Mouse (Mus musculus): ENCODE data around the gene Dexi.

Gene Dexi

DNA sequence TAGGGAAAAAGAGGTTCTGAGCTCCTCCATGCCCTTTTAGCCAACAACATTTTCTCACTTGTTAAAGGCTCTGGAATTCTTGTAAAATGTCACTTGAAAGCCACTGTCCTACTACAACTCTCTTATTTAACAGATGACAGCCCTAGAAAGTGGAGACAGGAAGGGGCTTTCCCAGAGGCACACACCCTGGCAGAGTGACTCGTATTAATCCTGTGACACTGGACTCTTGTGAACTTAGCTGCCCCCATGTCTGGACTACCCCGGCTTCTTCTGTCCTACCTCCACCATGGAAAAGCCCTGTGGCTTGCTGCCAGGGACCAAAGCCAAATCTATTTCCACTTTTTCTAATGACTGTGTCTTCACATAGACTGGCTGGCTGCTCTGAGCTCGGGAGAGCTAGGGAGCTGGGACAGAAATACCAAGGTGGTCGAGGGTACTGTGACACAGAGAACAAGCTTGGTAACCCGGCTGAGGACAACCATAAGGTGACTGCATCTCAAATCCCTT, 44.7 kb downstream of the Dexi start:
- no peak for DNase-seq

- DNase-seq, result no peak
Observed at GRCm38 (mm10) chr16:10495824-10496298, 47.0 kb downstream of the Dexi start.

GRCm38 (mm10) chr16:10492587-10492986, 50.3 kb downstream of the Dexi start:
- no peak for DNase-seq

DNA sequence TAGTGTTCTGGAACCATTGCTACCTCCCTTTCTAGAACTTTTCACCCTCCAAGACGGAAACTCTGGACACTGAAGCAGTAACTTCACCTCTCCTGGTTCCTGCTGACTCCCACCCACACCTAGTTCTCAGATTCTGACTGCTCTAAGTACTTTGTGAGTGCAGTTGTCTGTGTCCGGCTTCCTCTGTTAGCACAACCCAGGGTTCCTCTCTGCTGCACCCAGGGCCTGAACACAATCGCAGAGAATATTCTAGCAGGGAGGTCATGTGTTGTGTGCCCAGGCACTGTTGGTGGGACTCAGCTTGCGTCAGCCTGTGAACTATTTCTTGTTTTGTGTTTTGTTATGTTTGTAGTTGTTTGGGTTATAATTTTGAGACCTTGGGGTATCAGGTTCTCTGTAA, 51.1 kb downstream of the Dexi start:
- no peak for DNase-seq

DNA sequence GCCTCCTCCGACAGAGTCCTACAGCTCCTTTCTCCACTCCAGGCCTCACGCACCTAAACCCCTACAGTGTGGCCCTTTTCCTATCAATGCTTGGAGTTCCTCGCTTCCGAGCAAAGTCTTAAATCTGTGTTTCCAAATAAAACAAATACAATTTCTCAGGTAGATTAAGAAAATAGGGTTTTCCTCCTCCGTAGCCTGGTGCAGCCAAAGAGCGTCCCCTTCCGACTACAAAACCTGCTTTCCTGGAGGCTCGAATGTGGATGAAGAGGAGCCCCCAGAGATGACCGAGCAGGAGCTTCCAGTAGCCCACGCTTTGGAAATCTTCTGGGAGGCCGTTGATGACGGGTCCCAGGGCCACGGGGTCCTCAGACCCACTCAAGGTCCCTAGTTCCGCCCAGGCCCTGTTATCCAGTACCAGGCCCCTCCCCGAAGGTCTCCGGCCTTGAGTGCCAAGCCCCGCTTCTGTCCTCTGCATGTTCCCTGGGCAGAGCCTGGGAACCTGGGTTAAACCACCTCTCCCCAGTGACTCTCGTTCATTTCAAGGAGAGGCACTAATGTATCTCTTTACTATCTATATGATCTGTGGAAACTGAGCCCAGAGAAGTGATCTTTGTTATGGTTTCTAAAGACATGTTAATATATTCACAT, 52.2 kb downstream of the Dexi start:
- no peak for DNase-seq

GRCm38 (mm10) chr16:10489904-10490457, 52.9 kb downstream of the Dexi start:
- no peak for DNase-seq

GRCm38 (mm10) chr16:10489483-10489882, 53.4 kb downstream of the Dexi start:
- DNase-seq, result no peak

DNA sequence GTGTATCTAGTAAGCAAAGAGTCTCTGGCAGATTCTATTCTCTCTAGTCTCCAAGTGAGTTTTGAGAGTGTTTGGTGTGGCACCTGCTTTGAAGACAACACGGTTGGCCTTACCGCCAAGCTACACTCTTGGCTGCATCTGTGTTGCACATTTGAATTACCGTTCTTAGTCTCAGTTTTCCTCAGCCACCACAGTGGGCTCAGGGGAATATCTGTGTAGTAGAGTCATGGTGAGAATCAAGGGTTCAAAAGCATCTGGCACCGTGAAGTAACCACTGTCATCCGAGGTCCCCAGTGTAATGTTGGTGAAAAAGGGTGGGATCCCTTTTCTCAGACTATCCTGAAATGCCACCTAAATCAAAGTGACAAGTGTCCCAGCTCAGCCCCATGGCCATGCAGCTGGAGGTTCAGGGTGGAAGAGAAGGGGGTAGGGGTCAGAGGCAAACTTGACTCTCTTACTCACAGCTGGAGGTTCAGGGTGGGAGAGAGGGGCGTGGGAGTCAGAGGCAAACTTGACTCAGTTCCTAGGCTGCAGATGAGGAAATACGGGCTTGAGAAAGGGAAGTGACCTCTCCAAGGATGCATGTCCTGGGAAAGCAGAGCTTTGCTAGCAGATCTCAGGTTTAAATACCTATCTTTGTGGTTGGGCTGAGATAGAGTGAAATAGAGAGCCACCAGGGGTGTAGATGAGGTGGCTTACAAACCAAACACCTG, 53.9 kb downstream of the Dexi start:
- DNase-seq, result no peak

DNA sequence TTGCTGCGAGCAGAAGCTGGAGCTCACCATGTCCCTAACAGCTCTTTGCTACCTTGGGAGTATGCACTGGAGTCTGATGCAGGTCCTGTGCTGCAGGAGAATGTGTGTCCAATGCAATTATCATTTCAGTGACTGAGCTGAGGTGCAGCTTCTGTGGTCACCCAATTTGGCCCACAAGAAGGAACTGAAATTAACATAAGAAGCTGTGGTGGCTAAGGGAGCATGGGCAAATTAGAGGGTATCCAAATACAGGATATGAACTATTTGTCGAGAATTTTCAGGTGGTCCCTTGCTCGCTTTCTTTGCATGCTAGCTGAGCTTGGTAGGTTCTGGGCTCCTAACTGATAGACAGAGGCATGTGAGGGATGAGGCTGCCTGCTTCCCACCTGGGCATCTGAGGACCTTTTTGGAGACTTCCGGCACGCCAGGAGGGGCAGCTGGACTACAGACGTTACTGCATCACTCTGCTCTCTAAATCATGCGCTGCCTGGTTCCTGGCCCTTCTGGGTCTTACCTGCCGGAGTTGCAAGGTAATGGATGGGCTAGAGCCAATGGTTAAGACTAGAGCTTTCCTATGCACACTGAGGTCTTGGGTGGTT, 54.9 kb downstream of the Dexi start:
- DNase-seq, result no peak

DNA sequence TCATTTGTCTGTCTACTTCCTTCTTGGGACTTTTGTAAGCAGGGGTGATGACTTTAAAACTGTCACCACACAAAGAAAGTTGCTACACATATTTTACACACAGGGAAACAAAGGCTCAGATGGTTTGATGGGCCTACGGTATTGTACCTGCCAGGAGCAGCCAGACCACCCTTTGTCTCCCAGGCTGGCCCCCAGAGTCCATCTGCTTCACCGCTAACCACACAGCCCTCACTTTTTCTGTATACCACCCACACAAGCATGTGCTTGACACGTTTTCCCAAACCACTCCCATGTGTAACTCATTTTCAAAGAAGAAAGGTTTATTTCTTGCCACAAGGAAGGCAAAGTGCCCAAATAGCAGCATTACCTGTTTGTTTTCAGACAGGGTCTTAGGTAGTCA, 55.9 kb downstream of the Dexi start:
- no peak for DNase-seq

DNA sequence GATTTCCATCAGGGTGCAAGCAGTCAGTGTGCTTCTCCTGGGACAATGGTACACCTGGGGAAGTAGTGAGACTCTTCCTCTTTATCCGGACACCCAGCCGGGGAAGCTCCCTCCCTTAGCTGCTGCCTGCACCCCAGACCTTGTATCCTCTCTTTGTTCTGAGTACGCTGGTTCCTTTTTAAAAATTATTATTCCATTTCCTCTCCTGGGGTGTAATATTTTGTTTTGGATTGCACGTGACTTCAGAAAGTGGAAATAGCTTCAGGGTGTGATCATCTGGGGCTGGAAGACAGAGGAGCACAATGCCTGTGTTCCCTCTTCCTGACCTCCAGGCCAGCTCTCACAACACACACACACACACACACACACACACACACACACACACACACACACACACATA, 60.5 kb downstream of the Dexi start:
- DNase-seq, result no peak

GRCm38 (mm10) chr16:10479857-10480256, 63.0 kb downstream of the Dexi start, which contains the start of gene Ciita:
Gene Ciita (plus strand): TSS chr16:10480059.
- no peak for DNase-seq

- DNase-seq, result no peak
Observed at GRCm38 (mm10) chr16:10475919-10476318, 66.9 kb downstream of the Dexi start.

DNA sequence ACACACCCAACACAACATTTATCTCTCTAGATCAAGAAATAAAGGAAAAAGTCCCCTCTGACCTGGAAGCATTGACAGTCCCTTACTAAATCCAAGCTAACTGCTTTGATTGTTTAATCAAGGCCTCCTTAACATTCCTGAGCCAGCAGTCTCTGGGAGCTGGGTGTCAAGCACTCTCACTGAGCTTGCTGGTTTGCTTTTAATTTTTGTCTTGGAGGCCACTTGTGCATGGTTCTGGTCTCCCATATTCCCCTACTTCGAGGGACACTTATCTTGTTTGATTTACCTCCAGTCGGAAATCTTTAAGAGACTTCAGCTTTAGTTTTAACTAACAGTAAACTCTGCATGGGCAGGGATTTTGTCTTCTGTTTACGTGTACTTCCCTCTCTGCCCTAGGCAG, 67.9 kb downstream of the Dexi start:
- DNase-seq, result no peak

DNA sequence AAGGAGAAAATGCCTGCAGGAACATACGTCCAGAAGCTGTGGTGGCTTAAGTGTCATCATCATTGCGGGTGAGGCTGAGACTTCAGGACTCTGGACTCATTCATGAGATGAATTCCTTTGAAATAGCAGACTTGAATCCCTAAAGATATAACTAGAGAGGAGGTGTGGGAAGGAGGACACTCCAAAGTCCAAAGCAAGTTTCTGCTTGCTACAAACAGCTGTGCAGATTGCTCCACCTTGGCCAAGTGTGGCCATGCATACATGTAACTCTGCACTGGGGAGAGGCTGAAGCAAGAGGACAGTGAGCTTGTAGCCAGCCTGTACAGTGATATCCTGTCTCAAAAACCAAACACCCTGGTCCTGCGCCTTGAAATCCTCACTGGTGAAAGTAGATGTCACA, 70.9 kb downstream of the Dexi start:
- DNase-seq, result no peak

DNA sequence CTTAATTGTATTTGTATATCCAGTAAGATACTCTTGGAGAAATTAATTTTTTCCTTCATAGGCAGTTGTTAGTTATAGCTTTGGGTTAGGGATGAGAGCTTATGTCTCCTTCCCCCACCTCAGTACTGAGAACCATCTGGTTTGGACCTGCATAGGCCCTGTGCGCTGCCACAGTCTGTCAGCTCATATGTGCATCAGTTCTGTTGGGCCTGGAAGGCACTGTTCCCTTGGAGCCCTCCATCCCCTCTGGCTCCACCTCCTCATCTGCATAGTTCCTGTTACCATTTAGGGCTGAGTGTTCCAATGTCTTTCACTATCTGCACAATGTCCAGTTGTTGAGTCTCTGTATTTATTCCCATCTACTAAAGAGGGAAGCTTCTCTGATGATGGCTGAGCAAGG, 74.7 kb downstream of the Dexi start:
- DNase-seq, result no peak

DNA sequence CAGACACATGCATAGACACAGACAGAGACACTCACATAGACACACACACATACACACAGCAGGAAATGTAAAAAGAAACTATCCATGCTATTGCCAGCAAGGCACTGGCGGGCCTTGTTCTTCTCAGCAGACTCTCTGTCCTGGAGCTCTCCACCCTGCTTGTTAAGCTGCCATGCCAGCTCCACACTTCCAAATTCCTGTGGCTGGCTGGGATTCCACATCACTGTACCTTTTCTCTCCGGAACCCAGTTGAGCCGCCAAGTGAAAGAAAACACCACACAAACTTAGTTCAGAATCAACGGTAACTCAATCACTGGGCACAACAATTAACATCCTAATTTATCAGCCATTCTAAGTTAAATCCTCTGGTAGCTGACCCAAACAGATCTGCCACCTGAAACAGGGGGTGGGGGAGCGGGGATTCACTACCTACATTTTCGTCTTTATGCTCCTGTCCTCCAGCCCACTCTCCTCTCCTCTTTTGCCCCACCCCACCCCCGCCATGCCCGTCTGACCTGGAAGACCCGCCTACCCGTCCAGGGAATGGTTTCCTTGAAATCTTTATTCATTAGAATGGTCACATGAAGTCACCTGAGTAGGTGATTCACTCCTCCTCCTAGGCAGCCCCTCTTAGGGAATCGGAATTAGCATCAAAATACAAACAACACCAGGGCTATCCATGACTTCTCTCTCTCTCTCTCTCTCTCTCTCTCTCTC, 75.3 kb downstream of the Dexi start:
- no peak for DNase-seq

DNA sequence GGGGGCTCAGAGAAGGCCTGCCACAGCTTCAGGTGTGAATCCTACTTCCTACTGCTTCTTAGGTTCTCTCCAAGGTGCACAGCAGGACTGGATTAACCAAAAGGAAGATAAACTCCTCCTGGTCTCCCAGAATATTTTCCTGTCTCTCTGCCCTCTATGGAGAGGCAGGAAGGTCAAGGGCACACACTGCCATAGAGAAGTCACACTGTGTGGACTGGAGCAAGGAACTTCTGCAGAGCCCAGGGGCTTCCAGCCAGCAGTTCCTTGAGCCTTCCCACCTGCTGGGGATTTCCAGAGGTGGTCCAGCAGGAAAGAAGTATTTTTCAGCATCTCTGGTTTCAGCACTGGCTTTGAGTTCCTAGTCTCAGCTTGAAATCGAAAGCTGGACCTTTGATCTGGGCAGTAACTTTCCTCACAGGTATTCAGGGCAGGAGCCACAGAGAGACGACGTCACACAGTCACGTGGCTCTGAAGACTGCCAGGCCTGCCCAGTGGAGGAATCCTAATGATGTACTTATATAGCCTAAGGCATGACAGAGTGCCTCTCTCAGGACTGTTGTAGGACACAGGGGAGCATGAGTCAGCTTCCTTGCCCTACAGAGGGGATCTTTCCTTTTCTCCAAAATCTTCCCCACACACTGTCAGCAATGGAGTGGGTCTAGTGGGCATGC, 77.7 kb downstream of the Dexi start:
- DNase-seq, result no peak

GRCm38 (mm10) chr16:10461178-10461577, 81.7 kb downstream of the Dexi start:
- no peak for DNase-seq

- no peak for DNase-seq
Observed at GRCm38 (mm10) chr16:10460188-10460587, 82.7 kb downstream of the Dexi start.

DNA sequence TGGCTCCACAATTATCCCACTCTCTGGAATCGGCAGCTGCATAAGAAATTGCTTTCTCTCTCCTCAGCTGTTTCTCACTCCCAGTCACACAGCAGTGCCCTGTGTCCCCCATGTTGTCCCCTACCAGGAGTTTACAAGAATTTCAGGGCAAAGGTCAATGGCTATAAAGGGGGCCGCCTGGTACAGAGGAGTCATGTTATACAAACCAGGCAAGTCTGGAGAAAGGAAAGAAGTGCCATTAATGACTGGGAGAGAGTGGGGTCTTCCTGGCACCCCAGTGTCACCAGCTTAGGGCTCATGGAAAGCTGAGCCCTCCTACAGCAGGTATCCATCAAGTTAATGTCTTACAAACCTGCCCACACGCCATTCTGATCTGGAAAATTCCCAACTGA, 88.3 kb downstream of the Dexi start:
- no peak for DNase-seq

GRCm38 (mm10) chr16:10453872-10454582, 88.8 kb downstream of the Dexi start:
- no peak for DNase-seq

All from thymus, adult 18-20 months (tissue).